Mouse (Mus musculus): ENCODE results near the gene Itgb4.

Gene Itgb4

DNA sequence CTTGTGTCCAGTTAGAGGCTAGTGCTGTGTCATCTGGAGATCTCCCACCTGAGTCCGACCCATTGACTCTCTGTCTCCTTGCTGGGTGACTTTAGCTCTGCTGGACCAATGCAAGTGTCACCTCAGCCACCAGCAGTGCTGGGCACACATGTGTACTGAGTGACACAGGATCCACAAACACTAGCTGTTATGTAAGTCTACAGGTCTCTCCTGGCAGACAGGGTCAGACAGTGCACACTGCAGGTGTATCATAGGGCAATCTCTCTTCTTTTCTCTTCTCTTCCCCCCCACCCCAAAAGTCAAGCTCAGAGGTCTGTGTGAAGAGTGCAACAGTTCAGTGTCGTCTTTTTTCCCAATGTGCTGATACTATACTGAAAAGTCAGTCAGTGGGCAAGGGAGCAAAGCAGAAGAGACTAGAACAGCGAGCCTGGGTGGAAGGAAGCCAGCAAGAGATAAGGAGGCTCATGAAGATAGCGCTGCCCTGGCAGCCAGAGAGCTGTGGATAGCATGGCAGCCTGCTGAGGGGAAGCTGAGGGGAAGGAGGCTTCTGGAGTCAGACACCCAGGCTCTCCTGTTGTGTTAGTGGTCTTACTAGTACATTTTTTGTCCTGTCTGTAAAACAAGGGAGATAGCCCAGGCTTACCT lies 82.8 kb downstream of the Itgb4 start:
- DNase-seq (ENCODE audit: extremely low read depth, insufficient read length, low spot score) = no peak
